Mouse (Mus musculus): ENCODE measurements at regions not wholly inside any gene's neighbourhood (a gene's known extent, or its start where the extent isn't known, plus 50 kb on each side); places are given as distances from the start of the nearest gene placed in this dataset.

DNA sequence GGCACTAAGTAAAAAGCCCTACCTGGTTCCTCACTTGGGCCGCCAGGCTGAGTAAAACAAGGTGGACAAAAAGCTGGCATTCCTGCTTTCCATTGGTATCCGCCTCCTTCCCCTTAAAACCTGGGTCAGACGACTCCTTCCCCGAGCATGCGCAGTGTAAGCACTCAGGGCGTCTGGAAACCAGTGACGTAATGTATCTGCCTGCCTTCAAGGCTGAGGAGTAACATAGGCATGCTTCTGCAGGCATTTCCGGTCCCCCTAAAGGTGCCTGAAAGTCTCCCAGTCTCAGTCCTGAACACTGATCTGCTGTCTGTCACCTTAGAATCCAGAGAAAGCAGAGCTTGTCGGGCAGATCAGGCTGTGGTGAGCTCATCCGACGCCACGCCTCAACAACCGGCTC lies 140.7 kb downstream of the Cd24a start:
- TF ChIP-seq CTCF (IDR thresholded peaks at IDR 0.05; ENCODE audit: insufficient read depth, low read length) (no peak), POLR2A (IDR thresholded peaks at IDR 0.05; ENCODE audit: borderline replicate concordance, extremely low read depth, low read depth, low read length) (no peak)
